Mouse (Mus musculus) embryonic facial prominence, embryonic 12.5 days (tissue): ENCODE data around the gene Gm45062. TPM values are rescaled to one million over a fixed set of nuclear protein-coding genes. Genes with fewer than 3 reads are reported as not detected.

Experiments
- ATAC-seq: fragments of 200-750 bp; cut with Nextera tagmentation; 2 replicates; pipeline ENCODE4 v1.8.0; 2017; ENCODE audit not compliant: insufficient number of reproducible peaks, insufficient read depth, low FRiP score, low TSS enrichment
- H3K27ac ChIP-seq: fragments of 300-500 bp; sonication (generic); 2 replicates; pipeline ENCODE4 v1.5.1; 2016; ENCODE audit warnings: mild to moderate bottlenecking
- H3K27me3 ChIP-seq: fragments of 300-500 bp; sonication (generic); 2 replicates; pipeline ENCODE4 v1.6.1; 2016; ENCODE audit warnings: mild to moderate bottlenecking, moderate library complexity
- H3K36me3 ChIP-seq: fragments of 300-500 bp; sonication (generic); 2 replicates; pipeline ENCODE4 v1.6.1; 2016; ENCODE audit warnings: mild to moderate bottlenecking
- H3K4me1 ChIP-seq: fragments of 300-500 bp; sonication (generic); 2 replicates; pipeline ENCODE4 v1.6.1; 2016
- H3K4me2 ChIP-seq: fragments of 300-500 bp; sonication (generic); replicated peaks from 2 replicates; pipeline ENCODE4 v1.6.1; 2016; ENCODE audit warnings: mild to moderate bottlenecking, moderate library complexity
- H3K4me3 ChIP-seq: fragments of 300-500 bp; sonication (generic); 2 replicates; pipeline ENCODE4 v1.5.1; 2016; ENCODE audit warnings: mild to moderate bottlenecking
- H3K9ac ChIP-seq: fragments of 300-500 bp; sonication (generic); 2 replicates; pipeline ENCODE4 v1.6.1; 2016; ENCODE audit warnings: mild to moderate bottlenecking, moderate library complexity
- H3K9me3 ChIP-seq: fragments of 300-500 bp; sonication (generic); 2 replicates; pipeline ENCODE4 v1.6.1; 2016; ENCODE audit warnings: mild to moderate bottlenecking, moderate library complexity
- WGBS: fragments of 180-500 bp; shearing (Covaris S2); methylation state at CpG from one replicate; pipeline ENCODE4 v1.1.7; 2016; 5-methylcytosine and 5-hydroxymethylcytosine counted together
- polyA plus RNA-seq: library from polyadenylated mRNA; unstranded; fragments of >200 nt; fragmentation: Nextera tagmentation; extraction: Ambion mirVana; gene quantifications from 2 replicates; pipeline ENCODE4 v1.2.1, GENCODE M21; 2016

Gm45062 gene
- polyA plus RNA-seq, result 10.1 and 11.6 TPM in 2 replicates

GRCm38 (mm10) chr6:8259004-8259666 lies at the start of gene Gm45062, which contains the start of the genes Rpa3 and Umad1:
Gene Gm45062 (plus strand): TSS chr6:8259450.
Gene Rpa3 (minus strand): TSS chr6:8259173.
Gene Umad1 (plus strand): TSS chr6:8259288.
- Histone ChIP-seq H3K27me3 (no peaks in the 10 kb centered on the region), H3K27ac (peak within 1 kb of the TSS; percentile 72), H3K9me3 (no peaks in the 10 kb centered on the region), H3K36me3 (peaks cover 9% of the 10 kb centered on the region), H3K9ac (peak within 1 kb of the TSS; percentile 81), H3K4me1 (0 out of 2 replicates have a peak, but pooled peaks cover 3% of the 10 kb centered on the region), H3K4me3 (peak within 1 kb of the TSS; percentile 65), H3K4me2 (peak within 1 kb of the TSS; percentile 71)
- under 1% methylated on average over 64 of the region's 64 CpGs for WGBS
- ATAC-seq, result peak; percentile 100

- Histone ChIP-seq H3K4me3 (peak overlapping the region; percentile 83), H3K27ac (peak overlapping the region; percentile 91), H3K9ac (peak overlapping the region; percentile 79), H3K4me2 (peak overlapping the region; percentile 48), H3K36me3 (peaks cover 2% of the 10 kb centered on the region; the same call in 1 of the 2 replicates), H3K27me3 (no peaks in the 10 kb centered on the region), H3K9me3 (no peaks in the 10 kb centered on the region), H3K4me1 (peaks cover 9% of the 10 kb centered on the region)
- 12% methylated on average over 10 of the region's 10 CpGs for WGBS
- no peak for ATAC-seq
These were observed 49.4 kb upstream of the Gm45062 start for GRCm38 (mm10) chr6:8209866-8210186.

GRCm38 (mm10) chr6:8210661-8211060 lies 48.6 kb upstream of the Gm45062 start:
- H3K9me3 ChIP-seq, result no peaks in the 10 kb centered on the region
- H3K4me3 ChIP-seq, result peak overlapping the region; percentile 83; the same call in 1 of the 2 replicates
- peaks cover 9% of the 10 kb centered on the region for H3K4me1 ChIP-seq
- no peaks in the 10 kb centered on the region for H3K27me3 ChIP-seq
- no peak for ATAC-seq
- H3K36me3 ChIP-seq, result peaks cover 11% of the 10 kb centered on the region
- H3K4me2 ChIP-seq, result peak overlapping the region; percentile 48; the same call in 1 of the 2 replicates
- 93% methylated on average over 3 of the region's 3 CpGs for WGBS
- H3K27ac ChIP-seq, result no peak overlapping the region
- H3K9ac ChIP-seq, result no peak overlapping the region

GRCm38 (mm10) chr6:8227035-8227434 lies 32.2 kb upstream of the Gm45062 start:
- Histone ChIP-seq H3K36me3 (peaks cover 18% of the 10 kb centered on the region), H3K4me3 (no peak overlapping the region), H3K9me3 (no peaks in the 10 kb centered on the region), H3K4me2 (no peak overlapping the region), H3K9ac (no peak overlapping the region), H3K27me3 (no peaks in the 10 kb centered on the region), H3K27ac (no peak overlapping the region), H3K4me1 (no peaks in the 10 kb centered on the region)
- 83% methylated on average over 3 of the region's 3 CpGs for WGBS
- no peak for ATAC-seq

- no peak overlapping the region for H3K9ac ChIP-seq
- no peak overlapping the region for H3K4me2 ChIP-seq
- H3K36me3 ChIP-seq, result peaks cover 23% of the 10 kb centered on the region
- no peaks in the 10 kb centered on the region for H3K27me3 ChIP-seq
- H3K4me3 ChIP-seq, result no peak overlapping the region
- H3K9me3 ChIP-seq, result no peaks in the 10 kb centered on the region
- no peak overlapping the region for H3K27ac ChIP-seq
- no peak for ATAC-seq
- 88% methylated on average over 3 of the region's 3 CpGs for WGBS
- no peaks in the 10 kb centered on the region for H3K4me1 ChIP-seq
These were observed 30.7 kb upstream of the Gm45062 start for GRCm38 (mm10) chr6:8228596-8228995.

GRCm38 (mm10) chr6:8258316-8258715 lies 934 bp upstream of the Gm45062 start:
- 10% methylated on average over 6 of the region's 6 CpGs for WGBS
- Histone ChIP-seq H3K27ac (0 out of 2 replicates have a peak overlapping the region, but pooled peaks have one; percentile 72), H3K9me3 (no peaks in the 10 kb centered on the region), H3K4me2 (peak overlapping the region; percentile 68), H3K4me3 (peak overlapping the region; percentile 65), H3K4me1 (0 out of 2 replicates have a peak, but pooled peaks cover 3% of the 10 kb centered on the region), H3K36me3 (peaks cover 9% of the 10 kb centered on the region), H3K9ac (peak overlapping the region; percentile 81), H3K27me3 (no peaks in the 10 kb centered on the region)
- no peak for ATAC-seq

- Histone ChIP-seq H3K4me1 (0 out of 2 replicates have a peak, but pooled peaks cover 3% of the 10 kb centered on the region), H3K36me3 (peaks cover 9% of the 10 kb centered on the region; the same call in 1 of the 2 replicates), H3K4me3 (peak overlapping the region; percentile 65), H3K27me3 (no peaks in the 10 kb centered on the region), H3K9me3 (no peaks in the 10 kb centered on the region), H3K9ac (peak overlapping the region; percentile 64), H3K4me2 (peak overlapping the region; percentile 71), H3K27ac (no peak overlapping the region; the same call in 1 of the 2 replicates)
- WGBS, result 0% methylated on average over 8 of the region's 8 CpGs
- peak; percentile 18; the same call in 1 of the 2 replicates for ATAC-seq
These were observed 406 bp downstream of the Gm45062 start for GRCm38 (mm10) chr6:8259667-8260044.

- Histone ChIP-seq H3K4me3 (no peak overlapping the region), H3K9ac (no peak overlapping the region), H3K36me3 (no peaks in the 10 kb centered on the region), H3K4me2 (no peak overlapping the region), H3K27me3 (no peaks in the 10 kb centered on the region), H3K4me1 (no peaks in the 10 kb centered on the region), H3K27ac (no peak overlapping the region), H3K9me3 (no peaks in the 10 kb centered on the region)
- no peak for ATAC-seq
- WGBS, result 88% methylated on average over 3 of the region's 3 CpGs
These were observed 11.8 kb downstream of the Gm45062 start for GRCm38 (mm10) chr6:8271047-8271446.

GRCm38 (mm10) chr6:8274387-8275054 lies 15.3 kb downstream of the Gm45062 start:
- H3K9me3 ChIP-seq, result no peaks in the 10 kb centered on the region
- H3K9ac ChIP-seq, result no peak overlapping the region
- ATAC-seq, result no peak
- H3K36me3 ChIP-seq, result no peaks in the 10 kb centered on the region
- WGBS, result 34% methylated on average over 6 of the region's 6 CpGs
- no peaks in the 10 kb centered on the region for H3K27me3 ChIP-seq
- no peaks in the 10 kb centered on the region for H3K4me1 ChIP-seq
- no peak overlapping the region for H3K4me3 ChIP-seq
- H3K27ac ChIP-seq, result no peak overlapping the region
- H3K4me2 ChIP-seq, result no peak overlapping the region

- Histone ChIP-seq H3K27me3 (no peaks in the 10 kb centered on the region), H3K4me1 (no peaks in the 10 kb centered on the region), H3K4me2 (no peak overlapping the region), H3K9me3 (no peaks in the 10 kb centered on the region), H3K9ac (no peak overlapping the region), H3K4me3 (no peak overlapping the region), H3K36me3 (no peaks in the 10 kb centered on the region), H3K27ac (no peak overlapping the region)
- 10% methylated on average over 1 of the region's 1 CpGs for WGBS
- no peak for ATAC-seq
These were observed 15.8 kb downstream of the Gm45062 start for GRCm38 (mm10) chr6:8275098-8275497.

GRCm38 (mm10) chr6:8276431-8276830 lies 17.2 kb downstream of the Gm45062 start:
- ATAC-seq, result no peak
- Histone ChIP-seq H3K27ac (no peak overlapping the region), H3K27me3 (no peaks in the 10 kb centered on the region), H3K9me3 (no peaks in the 10 kb centered on the region), H3K36me3 (no peaks in the 10 kb centered on the region), H3K4me2 (no peak overlapping the region), H3K9ac (no peak overlapping the region), H3K4me1 (no peaks in the 10 kb centered on the region), H3K4me3 (no peak overlapping the region)
- WGBS, result 83% methylated on average over 4 of the region's 4 CpGs
